Mouse (Mus musculus) left cerebral cortex, postnatal 25 days (tissue): ENCODE results near the gene Kcns3. TPM values are rescaled to one million over a fixed set of nuclear protein-coding genes. Genes with fewer than 3 reads are reported as not detected.
A peak's percentile ranks its signal among the peaks of the same experiment; 100 is the strongest.
"Not testable (repeated sequence)": the region's sequence is repeated elsewhere in the genome, so short reads cannot be mapped to it uniquely, and the experiment has no call there.

Experiments
- DNase-seq, 2 experiments: peaks; one replicate each; pipeline ENCODE4 v3.0.0; 2022; ENCODE audit warnings: low spot score in 2 of 2, mixed read lengths in 1 of 2
- intact Hi-C: fragments of 180-260 bp; cut with DNase I; formaldehyde crosslinking; loops from one replicate; pipeline ENCODE4 v1.15.1; 2025
- total RNA-seq, 2 experiments: library from RNA; stranded (reverse); gene quantifications; 2 replicates each; pipeline ENCODE4 v1.2.3; 2021

Kcns3 gene
- total RNA-seq, 2 experiments from 2014 or later, result 7.2 TPM

DNA sequence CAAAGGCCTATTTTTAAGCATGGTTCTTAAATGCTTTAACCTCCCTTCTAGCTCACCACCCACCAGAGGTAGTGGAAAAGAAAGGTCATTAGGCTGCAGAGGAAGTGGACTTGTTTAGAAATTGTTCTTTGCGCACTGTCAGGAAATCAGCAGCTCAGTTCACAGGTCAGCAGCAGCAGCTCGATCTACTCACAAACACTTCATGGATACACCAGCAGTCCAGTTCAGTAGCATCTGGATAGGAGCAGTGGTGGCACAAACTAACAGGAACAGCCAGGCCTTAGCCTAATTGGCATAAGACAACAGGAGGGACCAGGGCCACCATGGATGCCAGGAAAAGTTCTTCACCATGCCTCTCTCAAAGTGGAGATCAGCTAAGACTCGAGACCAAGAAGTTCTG, 49.3 kb downstream of the Kcns3 start:
- no peak for DNase-seq
- intact Hi-C loops, result no loop called here

GRCm38 (mm10) chr12:11088626-11089372, 62.1 kb downstream of the Kcns3 start:
- intact Hi-C loops, result no loop called here
- DNase-seq, result no peak

- intact Hi-C loops, result no loop called here
These were observed 64.0 kb downstream of the Kcns3 start for GRCm38 (mm10) chr12:11086866-11087265.

GRCm38 (mm10) chr12:11071079-11071478, 79.8 kb downstream of the Kcns3 start:
- intact Hi-C loops, result no loop called here
- DNase-seq, result peak in 1 of 2 experiments; percentile 54

More at GRCm38 (mm10) chr12:11086866-11087265, 64.0 kb downstream of the Kcns3 start:
- DNase-seq, result no peak

GRCm38 (mm10) chr12:11066865-11067264, 84.0 kb downstream of the Kcns3 start:
- no peak for DNase-seq
- intact Hi-C loops, result no loop called here

GRCm38 (mm10) chr12:11052676-11053075, 98.2 kb downstream of the Kcns3 start:
- DNase-seq, intact Hi-C loops: not testable (repeated sequence)

GRCm38 (mm10) chr12:11041821-11042220, 109.0 kb downstream of the Kcns3 start:
- no peak for DNase-seq
- intact Hi-C loops, result no loop called here

Other genes starting within 250 kb of the Kcns3 start
- not detected for gene Msgn1, start 57.9 kb upstream of the Kcns3 start, total RNA-seq
- gene Gen1, start 114.7 kb upstream of the Kcns3 start, total RNA-seq, result 1 to 10 TPM; 1.7 to 2.2 TPM
- gene Smc6, start 114.8 kb upstream of the Kcns3 start, total RNA-seq, result 10 to 100 TPM; 29.2 to 38.0 TPM